Mouse (Mus musculus) spleen, adult 12 weeks (tissue): ENCODE measurements around the gene St7.
A peak's percentile ranks its signal among the peaks of the same experiment; 100 is the strongest.

Source experiments
- DNase-seq: peaks from one replicate; pipeline ENCODE4 v3.0.0; 2022; ENCODE audit warnings: low spot score

Gene St7

DNA sequence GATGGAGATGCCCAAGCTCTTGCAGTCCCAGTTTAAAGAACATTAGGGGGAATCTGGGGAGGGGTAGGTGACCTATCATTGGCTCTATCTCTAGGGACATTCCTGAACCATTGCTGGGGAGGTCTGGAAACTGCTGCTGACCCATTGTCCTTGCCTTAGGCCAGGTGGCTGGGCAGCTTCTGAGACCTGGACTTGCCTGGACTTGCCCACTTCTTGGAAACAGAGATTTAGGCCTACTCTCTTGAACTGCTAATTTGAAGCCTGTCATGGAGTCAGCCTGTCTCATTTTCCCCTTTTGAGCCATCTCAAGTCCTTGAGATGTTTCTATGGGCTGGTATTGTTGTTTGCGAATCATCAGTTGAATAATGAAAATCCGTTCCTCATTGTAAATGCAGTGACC, 130.9 kb downstream of the St7 start:
- no peak for DNase-seq

DNA sequence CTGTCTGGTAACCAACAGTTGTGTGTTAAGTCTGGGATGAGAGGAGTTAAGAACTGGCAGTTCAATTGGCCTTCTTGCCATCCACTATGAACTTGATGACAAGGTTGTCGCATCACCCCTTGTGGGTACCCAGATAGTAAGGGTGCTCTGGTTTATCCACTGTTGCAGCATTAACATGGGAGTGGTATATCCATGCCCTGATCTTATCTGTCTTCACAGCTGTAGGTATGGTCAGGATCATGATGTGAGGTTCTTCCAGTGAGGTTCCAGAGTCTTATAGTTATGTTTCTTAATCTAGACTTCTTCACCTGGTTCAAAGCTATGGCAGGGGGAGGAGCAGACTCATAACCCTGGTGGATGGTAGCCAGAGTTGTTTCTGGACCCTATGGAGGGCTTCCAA, 132.0 kb downstream of the St7 start:
- no peak for DNase-seq

DNA sequence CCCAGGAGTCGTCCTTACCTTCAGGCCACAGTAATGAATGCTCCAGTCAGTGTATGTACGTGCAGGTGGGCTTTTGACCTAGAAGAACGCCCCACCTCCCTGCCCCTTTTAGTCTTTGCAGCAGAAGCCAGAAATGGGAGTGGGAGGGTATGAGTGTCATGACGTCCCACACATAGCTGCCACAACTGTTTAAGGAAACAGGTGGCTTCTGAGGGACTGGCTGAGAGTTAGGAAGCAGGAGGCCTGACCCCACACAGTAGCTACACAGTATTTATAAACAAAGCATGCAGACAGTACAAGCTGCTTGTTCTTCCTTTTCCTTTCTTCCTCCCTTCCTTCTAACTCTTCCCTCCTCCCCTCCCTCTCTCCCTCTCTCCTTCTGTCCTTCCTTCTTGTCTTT, 135.6 kb downstream of the St7 start:
- DNase-seq, result no peak

DNA sequence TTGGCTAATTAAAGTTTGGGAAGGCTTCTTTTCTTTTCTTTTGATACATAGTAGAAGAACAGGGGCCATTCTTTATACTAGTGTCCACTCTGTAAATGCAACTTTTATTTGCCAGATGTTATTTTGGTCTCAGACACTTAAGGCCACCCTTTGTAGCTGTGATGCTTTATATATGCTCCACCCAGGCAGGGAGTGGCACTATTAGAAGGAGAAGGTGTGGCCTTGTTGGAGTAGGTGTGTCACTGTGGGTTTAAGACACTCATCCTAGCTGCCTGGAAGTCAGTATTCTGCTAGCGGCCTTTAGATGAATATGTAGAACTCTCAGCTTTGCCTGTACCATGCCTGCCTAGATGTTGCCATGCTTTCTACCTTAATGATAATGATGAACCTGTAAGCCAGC, 137.2 kb downstream of the St7 start:
- no peak for DNase-seq

DNA sequence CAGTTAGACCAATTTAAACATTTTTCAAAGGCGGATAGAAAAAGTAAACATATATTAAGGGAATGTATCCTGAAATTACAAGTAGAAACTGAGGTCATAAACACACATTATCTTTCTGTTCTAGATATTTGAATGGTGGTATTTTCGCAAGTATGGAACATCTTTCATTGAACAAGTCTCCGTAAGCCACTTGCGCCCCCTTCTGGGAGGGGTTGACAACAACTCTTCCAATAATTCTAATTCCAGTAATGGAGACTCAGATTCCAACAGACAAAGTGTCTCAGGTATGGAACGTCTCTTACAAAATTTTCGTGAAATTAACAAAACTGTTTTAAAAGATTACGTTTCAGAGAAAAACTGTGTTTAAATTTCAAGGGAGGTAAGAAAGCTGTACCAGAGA, 141.8 kb downstream of the St7 start:
- peak; percentile 64 for DNase-seq

DNA sequence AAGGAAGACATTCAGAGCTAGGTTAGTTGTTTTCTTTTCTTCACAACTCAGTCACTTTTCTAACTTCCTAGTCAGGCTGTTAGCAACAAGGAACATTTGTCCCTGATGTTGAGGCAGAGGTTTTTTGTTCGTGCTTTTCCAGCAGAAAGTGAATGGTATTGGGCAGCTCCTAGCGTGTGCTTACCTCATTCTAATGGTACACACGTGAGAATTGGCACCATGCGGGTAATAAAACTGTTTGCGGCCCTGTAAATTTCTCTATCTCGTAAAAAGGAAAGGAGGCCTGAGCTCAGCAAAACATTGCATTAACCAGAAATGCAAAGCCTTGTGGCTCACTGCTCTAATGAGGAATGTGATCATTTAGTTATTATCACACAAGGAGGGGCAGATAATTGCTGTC, 143.0 kb downstream of the St7 start:
- no peak for DNase-seq

DNA sequence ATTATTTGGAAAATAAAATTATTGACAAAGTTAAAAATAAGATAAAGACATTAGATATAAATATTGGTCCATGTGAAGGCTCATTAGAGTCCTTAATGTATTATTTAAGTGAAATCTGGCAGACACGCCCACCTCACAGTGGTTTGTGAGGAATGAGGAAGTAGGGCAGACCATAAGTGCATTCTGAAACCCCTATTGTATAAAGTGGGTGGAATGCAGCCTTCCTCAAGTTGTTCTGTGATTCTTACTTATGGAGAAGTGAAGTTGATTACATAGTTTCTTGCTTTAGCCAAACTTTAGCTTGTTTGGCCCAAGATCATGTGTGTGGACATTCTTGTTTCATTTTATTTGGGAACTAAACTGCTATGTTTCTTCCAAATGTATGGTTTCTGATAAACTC, 144.9 kb downstream of the St7 start:
- no peak for DNase-seq

DNA sequence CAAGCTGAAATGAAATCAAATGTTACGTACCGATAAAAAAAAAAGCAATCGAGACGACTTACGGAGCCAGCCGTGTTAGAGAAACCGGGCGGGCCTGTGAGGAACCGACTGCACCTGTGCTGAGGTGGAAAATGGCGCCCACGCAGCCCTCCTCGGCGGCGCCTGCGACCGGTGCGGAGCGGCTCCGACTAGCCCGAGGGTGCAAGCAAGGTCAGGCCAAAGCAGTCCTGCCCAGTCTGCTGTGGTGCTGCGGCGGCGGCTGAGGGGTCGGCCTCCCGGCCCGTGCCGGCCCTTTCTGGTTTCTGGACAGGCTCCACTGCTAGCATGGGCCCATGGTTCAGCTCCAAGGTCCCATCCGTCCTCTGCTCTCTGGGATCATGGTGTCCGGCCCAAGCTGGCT, 147.7 kb downstream of the St7 start:
- DNase-seq, result no peak

DNA sequence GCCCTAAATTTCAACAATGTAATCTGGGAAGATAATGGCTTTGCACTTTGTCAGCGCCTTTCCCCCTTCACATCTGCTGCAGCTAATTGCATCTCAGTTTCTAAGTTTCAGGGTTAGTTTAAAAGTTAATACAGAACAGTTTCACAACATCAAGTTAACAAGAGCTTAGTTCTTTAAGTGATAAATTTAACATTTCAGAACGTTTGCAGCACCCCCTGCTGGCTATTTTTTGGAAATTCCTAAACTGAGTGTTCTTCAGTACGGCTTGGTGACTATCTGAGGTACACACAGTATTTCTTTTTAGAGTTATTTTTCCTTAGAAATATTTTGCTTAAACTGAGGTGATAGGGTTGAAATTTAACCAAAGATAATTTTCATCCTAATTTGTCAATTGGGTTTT, 150.0 kb downstream of the St7 start:
- peak; percentile 18 for DNase-seq

DNA sequence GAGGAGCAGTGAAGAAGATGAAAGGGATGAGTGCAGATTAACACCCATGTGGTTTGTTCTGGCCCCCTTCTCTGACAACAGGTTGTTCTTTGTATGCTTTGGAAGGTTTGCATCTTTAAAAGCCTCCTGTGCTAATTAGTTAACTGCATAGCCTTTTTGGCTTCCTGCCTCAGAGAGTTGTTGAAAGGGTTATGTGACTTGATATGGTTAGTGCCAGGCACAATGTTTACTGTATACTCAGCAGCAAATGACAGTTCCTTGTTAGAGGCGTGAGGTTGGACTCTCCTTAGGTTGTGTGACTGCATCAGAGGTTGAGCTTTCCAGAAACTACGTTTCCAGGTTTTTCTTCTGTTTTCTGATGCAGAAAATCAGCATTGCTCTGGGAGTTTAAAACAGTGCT, 158.6 kb downstream of the St7 start:
- DNase-seq, result no peak

DNA sequence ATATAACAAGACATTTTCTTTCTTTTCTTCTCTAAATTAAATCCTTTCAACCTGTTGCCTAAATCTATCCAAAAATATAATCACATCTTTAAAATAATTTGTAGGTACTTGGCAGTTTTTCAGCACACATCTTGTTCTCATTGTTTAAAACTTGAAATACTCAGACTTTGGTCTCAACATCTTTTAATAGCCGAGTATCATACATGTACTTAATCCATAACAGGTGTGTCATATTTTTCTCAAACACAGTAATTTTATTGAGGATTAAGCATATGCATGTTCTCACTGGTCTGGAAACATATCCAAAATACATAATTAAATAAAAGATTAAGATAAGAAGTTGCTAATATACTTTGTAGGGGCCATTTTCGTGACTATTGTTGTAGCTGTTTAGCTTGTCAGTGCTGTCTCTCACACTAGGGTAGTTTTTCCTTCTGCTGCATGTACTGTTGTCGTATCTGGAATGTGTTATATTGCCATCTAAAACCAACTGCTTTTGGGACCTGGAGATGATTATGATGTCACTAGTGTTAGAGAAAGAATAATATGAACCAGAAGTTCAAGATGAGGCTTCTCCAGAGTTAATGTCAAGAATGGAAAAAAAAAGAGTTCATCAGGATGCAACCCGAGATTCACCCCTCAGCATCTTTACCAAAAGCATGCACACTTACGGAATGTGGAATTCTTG, 161.0 kb downstream of the St7 start:
- DNase-seq, result no peak

DNA sequence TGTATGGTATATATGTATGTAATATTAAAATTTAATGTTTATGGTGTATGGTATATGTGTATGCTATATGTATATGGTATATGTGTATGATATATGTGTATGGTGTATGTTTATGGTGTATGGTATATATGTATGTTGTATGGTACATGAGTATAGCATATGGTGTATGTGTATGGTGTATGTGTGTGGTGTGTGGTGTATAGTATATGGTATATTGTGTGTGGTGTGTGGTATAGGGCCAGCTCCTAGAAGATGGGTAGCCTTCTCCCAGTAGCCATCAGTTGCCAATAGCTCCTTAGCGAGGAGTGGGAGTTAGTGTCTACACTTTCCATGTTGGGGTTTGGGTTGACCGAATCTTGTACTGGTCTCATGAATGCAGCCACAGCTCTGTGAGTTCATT, 162.9 kb downstream of the St7 start:
- no peak for DNase-seq

DNA sequence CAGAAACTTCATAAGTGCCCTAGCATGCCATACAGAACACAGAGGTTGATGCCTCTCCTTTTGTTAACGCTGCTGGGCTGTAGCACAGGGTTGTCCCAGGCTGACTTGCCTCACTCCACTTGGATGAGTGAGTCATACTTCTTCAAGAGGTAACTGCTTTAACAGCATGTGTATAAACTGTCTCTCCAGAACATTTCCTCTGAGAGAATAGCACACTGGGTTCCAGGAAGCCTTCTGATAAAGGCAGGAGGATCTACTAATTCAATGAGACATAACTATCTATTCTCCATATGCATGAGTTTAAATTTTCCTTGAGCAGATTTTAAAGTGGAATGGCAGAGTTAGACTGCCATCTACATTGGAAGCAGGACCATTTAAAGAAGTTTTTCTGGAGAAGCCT, 166.8 kb downstream of the St7 start:
- no peak for DNase-seq

DNA sequence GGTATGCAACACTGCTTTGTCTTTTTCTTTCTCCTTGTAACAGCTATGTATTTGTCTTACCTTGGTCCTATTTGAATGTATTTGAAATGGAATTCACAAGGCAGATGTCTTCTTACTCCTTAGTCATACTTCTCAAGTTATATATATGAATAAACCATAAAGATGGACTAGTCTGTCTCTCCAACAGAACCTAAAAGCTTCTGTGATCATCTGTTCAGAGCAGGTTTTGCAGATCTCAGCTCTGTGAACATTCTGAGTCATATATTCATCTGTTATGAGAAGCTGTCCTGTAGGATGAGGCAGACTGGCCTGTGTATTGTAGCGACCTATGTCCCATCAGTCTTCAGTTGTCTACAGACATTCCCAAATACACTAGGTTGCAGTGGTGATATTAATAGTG, 167.7 kb downstream of the St7 start:
- DNase-seq, result no peak

DNA sequence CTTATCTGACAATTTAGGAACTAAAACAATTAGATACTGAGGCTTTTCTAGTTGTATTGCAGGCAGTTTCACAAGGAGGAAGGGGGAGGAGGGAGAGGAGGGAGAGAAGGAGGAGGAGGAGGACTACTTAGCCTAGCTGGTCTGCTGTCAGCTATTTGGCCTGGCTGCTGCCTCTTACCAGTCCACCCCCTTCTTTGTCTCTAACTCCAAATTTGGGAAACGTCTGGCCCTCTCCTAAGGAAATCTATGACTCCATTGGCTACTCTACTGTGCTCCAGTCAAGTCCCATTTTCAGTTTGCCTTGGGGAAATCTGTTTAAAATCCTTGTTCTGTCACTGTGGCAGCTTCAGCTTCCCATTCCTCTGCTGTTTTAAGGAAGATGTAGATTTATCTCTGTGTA, 175.1 kb downstream of the St7 start:
- DNase-seq, result no peak

DNA sequence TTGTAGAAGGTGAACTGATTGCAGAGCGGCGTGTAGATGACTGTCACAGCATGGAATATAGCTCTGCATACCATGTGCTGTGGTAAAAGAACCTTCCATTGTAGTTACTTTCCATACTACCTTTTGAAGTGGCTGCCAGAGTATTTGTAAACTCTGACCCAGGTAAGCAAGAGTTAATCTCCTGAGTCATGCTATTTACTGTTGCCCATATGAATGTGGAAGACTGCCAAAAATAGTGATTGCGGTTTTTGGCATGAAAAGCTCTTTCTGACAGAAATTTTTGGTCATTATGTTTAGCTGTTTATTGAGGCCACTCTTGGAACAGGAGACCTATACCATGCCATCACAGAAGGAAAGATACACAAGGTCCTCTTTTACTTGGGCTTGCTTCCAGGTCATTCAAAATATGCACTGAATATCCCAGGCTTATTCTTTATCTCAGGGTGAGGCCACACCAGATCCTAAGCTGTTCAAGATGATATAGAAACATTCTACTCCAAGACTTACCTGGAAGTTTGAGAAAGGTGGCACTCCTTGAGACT, 179.2 kb downstream of the St7 start:
- DNase-seq, result no peak

DNA sequence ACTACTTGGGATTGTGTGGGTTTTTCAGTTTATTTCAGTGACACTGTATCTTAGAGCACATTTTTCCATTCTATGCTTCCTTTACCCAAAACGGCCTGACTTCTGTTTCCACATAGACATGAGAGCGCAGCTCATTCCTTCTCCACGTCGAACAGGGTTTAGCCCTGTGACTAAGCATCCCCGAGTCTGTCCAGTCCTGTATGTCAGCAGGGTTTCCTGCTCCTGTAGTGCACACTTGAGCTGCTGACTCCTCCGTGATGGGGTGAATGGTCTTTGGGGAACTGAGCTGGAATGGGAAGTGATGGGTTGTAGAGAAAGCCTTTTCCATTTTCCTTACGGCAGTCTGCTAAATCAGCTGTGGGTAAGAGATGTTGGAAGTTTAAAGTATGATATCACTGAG, 182.9 kb downstream of the St7 start:
- DNase-seq, result no peak

DNA sequence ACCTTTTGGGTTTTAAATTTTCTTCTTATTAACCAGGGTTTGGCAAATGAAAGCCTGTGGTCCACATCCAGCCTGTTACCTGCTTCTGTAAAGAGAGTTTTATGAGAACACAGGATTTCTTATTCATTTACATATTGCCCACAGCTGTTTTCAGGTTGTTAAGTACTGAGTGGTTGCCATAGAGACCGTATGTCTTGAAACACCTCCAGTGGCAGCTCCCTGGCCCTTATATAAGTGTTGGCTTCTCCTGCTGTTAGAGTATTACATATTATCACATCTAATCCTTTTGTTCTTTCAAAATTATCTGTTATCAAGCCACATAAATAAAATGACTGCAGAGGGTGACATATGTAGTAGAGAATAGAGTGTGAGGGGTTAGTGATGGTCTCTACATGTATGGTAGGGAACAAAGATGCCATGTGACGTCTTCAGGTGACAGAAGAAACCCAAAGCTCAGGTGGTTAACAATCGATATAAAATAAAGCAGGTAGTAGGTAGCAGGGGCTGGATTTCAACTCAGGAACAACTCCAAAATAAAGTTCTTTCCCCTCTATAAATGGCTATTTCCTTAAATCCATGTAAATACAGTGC, 183.4 kb downstream of the St7 start:
- DNase-seq, result no peak

DNA sequence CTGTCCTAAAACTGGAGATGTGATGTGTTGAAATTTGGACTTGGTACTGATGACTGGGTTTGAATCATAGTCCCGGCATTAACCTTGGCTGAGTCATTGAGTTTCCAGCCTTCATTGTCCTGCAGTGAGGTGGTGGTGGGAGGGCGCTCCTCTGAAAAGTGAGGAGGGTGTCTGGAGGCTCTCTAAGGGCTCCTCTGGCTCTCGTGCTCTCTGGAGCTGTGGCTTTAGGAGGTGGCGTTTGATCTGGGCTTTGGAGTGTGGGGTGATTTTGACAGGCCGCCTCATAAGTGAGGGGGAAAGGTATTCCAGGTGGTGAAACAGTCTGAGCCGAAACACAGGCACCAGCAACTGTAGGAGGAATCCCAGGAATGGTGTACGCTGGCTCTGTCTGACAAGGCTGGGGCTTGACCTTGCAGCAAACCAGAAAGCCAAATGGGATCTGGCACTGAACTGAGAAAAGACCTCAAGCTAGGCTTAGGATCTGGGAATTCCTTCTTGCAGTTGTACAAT, 184.0 kb downstream of the St7 start:
- DNase-seq, result no peak

DNA sequence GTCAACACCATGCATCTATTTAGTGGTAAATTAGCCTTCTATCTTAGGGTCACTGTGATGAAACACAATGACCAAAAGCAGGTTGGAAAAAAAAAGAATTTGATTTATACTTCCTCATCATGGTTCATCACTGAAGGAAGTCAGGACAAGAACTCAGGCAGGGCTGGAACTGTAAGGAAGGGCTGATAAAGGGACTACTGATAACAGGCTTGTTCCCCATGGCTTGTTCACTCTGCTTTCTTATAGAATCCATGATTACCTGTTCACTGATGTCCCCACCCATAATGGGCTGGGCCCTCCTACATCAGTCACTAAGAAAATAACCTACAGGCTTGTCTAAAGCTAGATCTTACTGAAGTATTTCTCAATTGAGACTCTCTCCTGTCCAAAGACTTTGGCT, 190.2 kb downstream of the St7 start:
- DNase-seq, result no peak

DNA sequence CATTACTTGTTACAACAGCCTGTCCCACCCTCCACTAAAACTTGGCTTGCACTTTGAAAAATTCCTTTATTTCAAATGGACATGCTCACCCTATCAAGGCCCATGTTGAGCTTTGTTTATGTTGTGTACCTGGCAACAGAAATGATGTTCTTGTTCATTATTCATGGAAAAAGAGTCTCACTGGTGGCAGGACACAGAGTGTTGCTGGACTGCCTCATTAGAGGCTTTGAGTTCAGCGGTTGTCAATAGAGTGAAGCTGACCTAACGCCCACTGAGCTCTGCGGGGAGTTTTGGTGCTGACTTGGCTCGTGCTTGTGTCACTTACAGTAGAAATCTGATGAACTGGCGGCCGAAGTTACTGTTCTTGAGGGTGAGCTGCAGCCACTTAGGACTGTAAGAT, 195.0 kb downstream of the St7 start:
- DNase-seq, result no peak

DNA sequence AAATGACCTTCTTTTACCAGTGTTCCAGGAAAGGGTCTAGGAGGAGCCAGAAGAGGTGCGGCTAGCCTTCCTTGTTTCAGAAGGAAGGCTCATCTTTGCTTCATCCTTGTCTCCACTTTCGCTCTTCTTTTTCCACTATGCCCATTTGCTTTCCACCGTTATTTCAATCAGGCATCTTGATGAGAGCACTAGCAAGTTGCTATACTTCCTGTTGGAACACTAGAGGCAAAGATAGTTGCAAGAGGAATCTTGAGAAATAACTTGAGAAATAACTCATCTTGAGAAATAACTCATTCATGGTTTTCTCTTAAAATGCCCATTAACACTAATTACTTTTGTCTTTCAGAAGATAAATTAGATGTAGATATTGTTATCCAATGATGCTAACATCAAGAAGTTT, 202.8 kb downstream of the St7 start:
- no peak for DNase-seq

DNA sequence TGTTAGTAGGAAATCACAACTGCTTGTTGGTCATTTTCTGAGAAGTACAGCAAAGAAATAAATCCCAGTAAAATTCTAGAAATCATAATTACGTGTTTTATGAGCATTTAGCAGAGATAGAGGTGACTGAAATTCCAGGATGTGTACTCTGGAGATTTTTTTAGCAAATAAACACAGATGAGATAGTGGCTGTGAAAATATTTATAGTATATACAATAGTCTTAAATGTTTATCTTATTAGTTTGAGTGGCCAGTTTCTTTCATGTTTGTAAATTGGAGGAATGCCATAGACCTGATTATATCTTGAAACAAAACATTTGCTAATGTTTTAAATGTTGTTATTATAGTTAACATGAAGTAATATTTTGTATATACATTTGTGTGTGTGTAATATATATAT, 205.8 kb downstream of the St7 start:
- no peak for DNase-seq

DNA sequence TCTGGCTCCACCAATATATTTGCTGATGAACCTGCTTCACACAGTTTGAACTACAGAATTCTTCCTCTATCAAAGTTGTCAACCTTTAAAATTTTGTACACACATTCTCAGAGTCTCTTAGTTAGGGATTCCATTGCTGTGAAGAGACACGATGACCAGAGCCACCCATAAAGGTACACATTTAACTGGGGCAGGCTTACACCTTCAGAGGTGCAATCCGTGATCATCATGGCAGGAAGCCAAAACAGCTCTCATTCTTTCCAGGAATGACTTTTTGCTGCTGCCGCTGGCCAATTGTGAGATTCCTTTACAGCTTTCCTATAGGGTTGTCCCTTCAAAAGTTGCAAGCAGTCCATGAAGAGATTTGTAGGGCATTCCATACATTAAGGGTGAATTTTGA, 210.6 kb downstream of the St7 start:
- DNase-seq, result no peak
